Mouse (Mus musculus): Measurements from ENCODE around the gene F2rl1. TPM values are rescaled to one million over a fixed set of nuclear protein-coding genes. Genes with fewer than 3 reads are reported as not detected.

The F2rl1 gene
- polyA plus RNA-seq, 2 experiments = 4.0 to 6.8 TPM

- no peak overlapping the region for H3K27ac ChIP-seq (replicated peaks; ENCODE audit: low read depth, low read length)
- under 1% methylated on average over 13 of the region's 13 CpGs for WGBS
- H3K4me2 ChIP-seq (replicated peaks; ENCODE audit: low read depth, low read length, severe bottlenecking) = peak overlapping the region; percentile 51
- no peak for TF ChIP-seq POLR2A (IDR thresholded peaks at IDR 0.05; ENCODE audit: borderline replicate concordance, extremely low read depth, insufficient read depth, insufficient read length)
- peaks cover 33% of the 10 kb centered on the region for H3K27me3 ChIP-seq (ENCODE audit: control insufficient read depth, insufficient read depth, low read length)
- ATAC-seq (ENCODE audit: low FRiP score, low read depth) (0 out of 2 replicates have a peak, but pooled peaks have one; percentile 22), DNase-seq (ENCODE audit: low spot score) (no peak)
- no peaks in the 10 kb centered on the region for H3K36me3 ChIP-seq (ENCODE audit: control insufficient read depth, insufficient read depth, low read length)
- peaks cover 8% of the 10 kb centered on the region for H3K4me1 ChIP-seq (ENCODE audit: control insufficient read depth, insufficient read depth, low read length)
- no peaks in the 10 kb centered on the region for H3K9me3 ChIP-seq (ENCODE audit: control insufficient read depth, low read length)
- peak overlapping the region; percentile 43 for H3K4me3 ChIP-seq (replicated peaks; ENCODE audit: low read length)
- H3K9ac ChIP-seq (ENCODE audit: low read depth, low read length, severe bottlenecking) = 0 out of 2 replicates have a peak overlapping the region, but pooled peaks have one; percentile 7
Observed at GRCm38 (mm10) chr13:95524424-95524673, 678 bp downstream of the F2rl1 start.

- Histone ChIP-seq H3K27me3 (ENCODE audit: control insufficient read depth, insufficient read depth, low read length) (peaks cover 33% of the 10 kb centered on the region), H3K9ac (ENCODE audit: low read depth, low read length, severe bottlenecking) (0 out of 2 replicates have a peak overlapping the region, but pooled peaks have one; percentile 7)
- 4% methylated on average over 29 of the region's 29 CpGs for WGBS
Observed at GRCm38 (mm10) chr13:95523659-95524423, 1.2 kb downstream of the F2rl1 start.

GRCm38 (mm10) chr13:95522176-95522575 lies 2.9 kb downstream of the F2rl1 start:
- ATAC-seq (ENCODE audit: low FRiP score, low read depth) = no peak
- Histone ChIP-seq H3K9ac (ENCODE audit: low read depth, low read length, severe bottlenecking) (no peak overlapping the region), H3K4me3 (replicated peaks; ENCODE audit: low read length) (no peak overlapping the region), H3K4me1 (ENCODE audit: control insufficient read depth, insufficient read depth, low read length) (peaks cover 8% of the 10 kb centered on the region), H3K4me2 (replicated peaks; ENCODE audit: low read depth, low read length, severe bottlenecking) (no peak overlapping the region), H3K27ac (replicated peaks; ENCODE audit: low read depth, low read length) (no peak overlapping the region), H3K36me3 (ENCODE audit: control insufficient read depth, insufficient read depth, low read length) (no peaks in the 10 kb centered on the region), H3K27me3 (ENCODE audit: control insufficient read depth, insufficient read depth, low read length) (peaks cover 33% of the 10 kb centered on the region), H3K9me3 (ENCODE audit: control insufficient read depth, low read length) (no peaks in the 10 kb centered on the region)
- no peak for TF ChIP-seq POLR2A (IDR thresholded peaks at IDR 0.05; ENCODE audit: borderline replicate concordance, extremely low read depth, insufficient read depth, insufficient read length)
- 78% methylated on average over 10 of the region's 10 CpGs for WGBS
- DNase-seq (ENCODE audit: low spot score) = no peak

More at GRCm38 (mm10) chr13:95523659-95524423, 1.2 kb downstream of the F2rl1 start:
- H3K4me3 ChIP-seq (replicated peaks; ENCODE audit: low read length) = peak overlapping the region; percentile 43
- no peaks in the 10 kb centered on the region for H3K36me3 ChIP-seq (ENCODE audit: control insufficient read depth, insufficient read depth, low read length)
- ATAC-seq (ENCODE audit: low FRiP score, low read depth) (no peak), DNase-seq (ENCODE audit: low spot score) (peak; percentile 51)
- no peak for TF ChIP-seq POLR2A (IDR thresholded peaks at IDR 0.05; ENCODE audit: borderline replicate concordance, extremely low read depth, insufficient read depth, insufficient read length)
- H3K9me3 ChIP-seq (ENCODE audit: control insufficient read depth, low read length) = no peaks in the 10 kb centered on the region
- H3K4me1 ChIP-seq (ENCODE audit: control insufficient read depth, insufficient read depth, low read length) = peaks cover 8% of the 10 kb centered on the region
- H3K27ac ChIP-seq (replicated peaks; ENCODE audit: low read depth, low read length) = no peak overlapping the region
- H3K4me2 ChIP-seq (replicated peaks; ENCODE audit: low read depth, low read length, severe bottlenecking) = peak overlapping the region; percentile 51

GRCm38 (mm10) chr13:95521029-95521428 lies 4.0 kb downstream of the F2rl1 start:
- H3K9ac ChIP-seq (ENCODE audit: low read depth, low read length, severe bottlenecking) = no peak overlapping the region
- no peaks in the 10 kb centered on the region for H3K36me3 ChIP-seq (ENCODE audit: control insufficient read depth, insufficient read depth, low read length)
- peaks cover 27% of the 10 kb centered on the region for H3K27me3 ChIP-seq (ENCODE audit: control insufficient read depth, insufficient read depth, low read length)
- H3K4me2 ChIP-seq (replicated peaks; ENCODE audit: low read depth, low read length, severe bottlenecking) = no peak overlapping the region
- H3K27ac ChIP-seq (replicated peaks; ENCODE audit: low read depth, low read length) = no peak overlapping the region
- H3K4me3 ChIP-seq (replicated peaks; ENCODE audit: low read length) = no peak overlapping the region
- H3K9me3 ChIP-seq (ENCODE audit: control insufficient read depth, low read length) = no peaks in the 10 kb centered on the region
- no peak for TF ChIP-seq POLR2A (IDR thresholded peaks at IDR 0.05; ENCODE audit: borderline replicate concordance, extremely low read depth, insufficient read depth, insufficient read length)
- ATAC-seq (ENCODE audit: low FRiP score, low read depth) = no peak
- WGBS = 84% methylated on average over 6 of the region's 6 CpGs
- H3K4me1 ChIP-seq (ENCODE audit: control insufficient read depth, insufficient read depth, low read length) = peaks cover 8% of the 10 kb centered on the region
- no peak for DNase-seq (ENCODE audit: low spot score)

GRCm38 (mm10) chr13:95514756-95515155 lies 10.3 kb downstream of the F2rl1 start:
- DNase-seq (ENCODE audit: low spot score) = no peak
- WGBS = 78% methylated on average over 4 of the region's 4 CpGs
- H3K9me3 ChIP-seq (ENCODE audit: control insufficient read depth, low read length) = no peaks in the 10 kb centered on the region
- H3K4me3 ChIP-seq (replicated peaks; ENCODE audit: low read length) = no peak overlapping the region
- H3K9ac ChIP-seq (ENCODE audit: low read depth, low read length, severe bottlenecking) = no peak overlapping the region
- no peak for ATAC-seq (ENCODE audit: low FRiP score, low read depth)
- no peak overlapping the region for H3K27ac ChIP-seq (replicated peaks; ENCODE audit: low read depth, low read length)
- no peak for TF ChIP-seq POLR2A (IDR thresholded peaks at IDR 0.05; ENCODE audit: borderline replicate concordance, extremely low read depth, insufficient read depth, insufficient read length)
- no peak overlapping the region for H3K4me2 ChIP-seq (replicated peaks; ENCODE audit: low read depth, low read length, severe bottlenecking)
- H3K27me3 ChIP-seq (ENCODE audit: control insufficient read depth, insufficient read depth, low read length) = no peaks in the 10 kb centered on the region
- no peaks in the 10 kb centered on the region for H3K36me3 ChIP-seq (ENCODE audit: control insufficient read depth, insufficient read depth, low read length)
- H3K4me1 ChIP-seq (ENCODE audit: control insufficient read depth, insufficient read depth, low read length) = no peaks in the 10 kb centered on the region
